16 mouse cellular contexts compared by ENCODE assay signal in genomic region chr7:77325140-77325539, GRCm38 (mm10).
DNase-seq lines count a peak whose midpoint lies in the region; ATAC-seq and TF ChIP-seq lines count a peak whose summit lies in the region.
"Had no signal": no experiment of that assay in that cellular context is flagged by ENCODE, and none has a peak within 500 bp of the region (broad histone marks: within the 10 kb centered on the region; RNA-seq: fewer than 3 reads in every experiment).

No protein-coding gene starts in this region.

- DNase-seq in forebrain, embryonic 14.5 days (ENCODE audit: low spot score), result peak; percentile 61
- DNase-seq in brain, embryonic 14.5 days (ENCODE audit: low read depth), result peak; percentile 70
- no peak for DNase-seq in embryonic facial prominence, embryonic 10.5 days (ENCODE audit: low spot score)
- no peak for DNase-seq in heart, postnatal 25 days (ENCODE audit: low spot score)
- DNase-seq: adrenal gland, adult 2 months; adrenal gland, postnatal 10 days; adrenal gland, postnatal 25 days; cerebellum, adult 11-12 months; cerebellum, adult 2 months; cerebellum, adult 9-10 months; cerebellum, postnatal 25 days had no signal

- no peaks in the 10 kb centered on the region for H3K27me3 ChIP-seq in forebrain, embryonic 14.5 days (replicated peaks; ENCODE audit: control insufficient read depth, insufficient read depth, low read length)
- H3K27me3 ChIP-seq in forebrain, embryonic 12.5 days, result no peaks in the 10 kb centered on the region
- H3K27me3 ChIP-seq in forebrain, embryonic 16.5 days (replicated peaks; ENCODE audit: control insufficient read depth, insufficient read depth, low read length), result no peaks in the 10 kb centered on the region
- no peaks in the 10 kb centered on the region for H3K27me3 ChIP-seq in embryonic facial prominence, embryonic 10.5 days (replicated peaks; ENCODE audit: low read depth, poor library complexity, severe bottlenecking)
- H3K27me3 ChIP-seq: embryonic facial prominence, embryonic 13.5 days; embryonic facial prominence, embryonic 15.5 days had no signal

- no peak for TF ChIP-seq POLR2A in brain, embryonic 14.5 days (IDR thresholded peaks at IDR 0.05; ENCODE audit: borderline replicate concordance, extremely low read depth, insufficient read depth, insufficient read length, poor library complexity, severe bottlenecking)

- H3K36me3 ChIP-seq in forebrain, embryonic 14.5 days (ENCODE audit: control insufficient read depth, insufficient read depth, low read length), result no peaks in the 10 kb centered on the region
- no peaks in the 10 kb centered on the region for H3K36me3 ChIP-seq in forebrain, embryonic 12.5 days (replicated peaks)
- no peaks in the 10 kb centered on the region for H3K36me3 ChIP-seq in forebrain, embryonic 16.5 days (ENCODE audit: control insufficient read depth, insufficient read depth)
- no peaks in the 10 kb centered on the region for H3K36me3 ChIP-seq in embryonic facial prominence, embryonic 10.5 days (replicated peaks)
- H3K36me3 ChIP-seq: embryonic facial prominence, embryonic 13.5 days; embryonic facial prominence, embryonic 15.5 days had no signal

- WGBS in forebrain, embryonic 14.5 days, result 59% methylated on average over 2 of the region's 2 CpGs
- 72% methylated on average over 2 of the region's 2 CpGs for WGBS in forebrain, embryonic 12.5 days
- WGBS in forebrain, embryonic 16.5 days, result 70% methylated on average over 2 of the region's 2 CpGs
- 73% methylated on average over 2 of the region's 2 CpGs for WGBS in embryonic facial prominence, embryonic 10.5 days

- H3K4me2 ChIP-seq in forebrain, embryonic 14.5 days (ENCODE audit: low read length), result no peak overlapping the region
- H3K4me2 ChIP-seq in forebrain, embryonic 12.5 days, result no peak overlapping the region
- no peak overlapping the region for H3K4me2 ChIP-seq in forebrain, embryonic 16.5 days (ENCODE audit: low read length)
- H3K4me2 ChIP-seq: embryonic facial prominence, embryonic 13.5 days; embryonic facial prominence, embryonic 15.5 days had no signal

- no peaks in the 10 kb centered on the region for H3K4me1 ChIP-seq in forebrain, embryonic 14.5 days (ENCODE audit: control insufficient read depth, insufficient read depth, low read length)
- no peaks in the 10 kb centered on the region for H3K4me1 ChIP-seq in forebrain, embryonic 12.5 days
- 0 out of 2 replicates have a peak, but pooled peaks cover 2% of the 10 kb centered on the region for H3K4me1 ChIP-seq in forebrain, embryonic 16.5 days (replicated peaks; ENCODE audit: control insufficient read depth, insufficient read depth, low read length)
- no peaks in the 10 kb centered on the region for H3K4me1 ChIP-seq in embryonic facial prominence, embryonic 10.5 days
- H3K4me1 ChIP-seq: embryonic facial prominence, embryonic 13.5 days; embryonic facial prominence, embryonic 15.5 days had no signal

- no peak overlapping the region for H3K27ac ChIP-seq in forebrain, embryonic 14.5 days (ENCODE audit: low read depth, low read length)
- H3K27ac ChIP-seq in forebrain, embryonic 12.5 days, result no peak overlapping the region
- no peak overlapping the region for H3K27ac ChIP-seq in forebrain, embryonic 16.5 days (ENCODE audit: low read length)
- H3K27ac ChIP-seq in embryonic facial prominence, embryonic 10.5 days (replicated peaks), result no peak overlapping the region
- H3K27ac ChIP-seq: embryonic facial prominence, embryonic 13.5 days; embryonic facial prominence, embryonic 15.5 days had no signal

- intact Hi-C loops in heart, postnatal 25 days (cut with DNase I), result no loop called here

- no peak overlapping the region for H3K9ac ChIP-seq in forebrain, embryonic 14.5 days (ENCODE audit: low read length)
- H3K9ac ChIP-seq in forebrain, embryonic 12.5 days, result no peak overlapping the region
- H3K9ac ChIP-seq in forebrain, embryonic 16.5 days (replicated peaks; ENCODE audit: low read depth, low read length), result no peak overlapping the region
- H3K9ac ChIP-seq: embryonic facial prominence, embryonic 13.5 days; embryonic facial prominence, embryonic 15.5 days had no signal

- H3K4me3 ChIP-seq in forebrain, embryonic 14.5 days (ENCODE audit: low read depth, low read length), result no peak overlapping the region
- no peak overlapping the region for H3K4me3 ChIP-seq in forebrain, embryonic 12.5 days (replicated peaks)
- no peak overlapping the region for H3K4me3 ChIP-seq in forebrain, embryonic 16.5 days (replicated peaks; ENCODE audit: low read length)
- H3K4me3 ChIP-seq in embryonic facial prominence, embryonic 10.5 days, result no peak overlapping the region
- H3K4me3 ChIP-seq: embryonic facial prominence, embryonic 13.5 days; embryonic facial prominence, embryonic 15.5 days; erythroblast, embryonic 14.5 days had no signal

- H3K9me3 ChIP-seq in forebrain, embryonic 14.5 days (replicated peaks; ENCODE audit: control insufficient read depth, low read length), result no peaks in the 10 kb centered on the region
- no peaks in the 10 kb centered on the region for H3K9me3 ChIP-seq in forebrain, embryonic 12.5 days
- no peaks in the 10 kb centered on the region for H3K9me3 ChIP-seq in forebrain, embryonic 16.5 days (ENCODE audit: control insufficient read depth, low read length)
- H3K9me3 ChIP-seq in embryonic facial prominence, embryonic 10.5 days, result no peaks in the 10 kb centered on the region
- H3K9me3 ChIP-seq: embryonic facial prominence, embryonic 13.5 days; embryonic facial prominence, embryonic 15.5 days had no signal

- ATAC-seq in forebrain, embryonic 14.5 days, result peak; percentile 50; the same call in 1 of the 2 replicates
- ATAC-seq in forebrain, embryonic 12.5 days (ENCODE audit: low FRiP score), result no peak
- ATAC-seq in forebrain, embryonic 16.5 days, result peak; percentile 75

- no peak for TF ChIP-seq CTCF in brain, embryonic 14.5 days (IDR thresholded peaks at IDR 0.05; ENCODE audit: borderline replicate concordance, extremely low read depth, insufficient read depth, insufficient read length)

Comparison
In these comparisons a context has a peak if more than half of its experiments do, and no peak if none do; other contexts are left out.
1. DNase-seq: peak in forebrain, embryonic 14.5 days (single experiment) and brain, embryonic 14.5 days (single experiment); none in embryonic facial prominence, embryonic 10.5 days (single experiment) and heart, postnatal 25 days (single experiment).